Mouse (Mus musculus): ENCODE data around the gene Tesmin.

- TF ChIP-seq POLR2A (IDR thresholded peaks at IDR 0.05; ENCODE audit: borderline replicate concordance, extremely low read depth, insufficient read depth, insufficient read length, poor library complexity, severe bottlenecking) (no peak), CTCF (IDR thresholded peaks at IDR 0.05; ENCODE audit: borderline replicate concordance, extremely low read depth, insufficient read depth, insufficient read length) (no peak)
Observed at GRCm38 (mm10) chr19:3440667-3441066, 52.0 kb downstream of the Tesmin start.
